ENCODE assay signal across 16 mouse cellular contexts in the genomic region with DNA sequence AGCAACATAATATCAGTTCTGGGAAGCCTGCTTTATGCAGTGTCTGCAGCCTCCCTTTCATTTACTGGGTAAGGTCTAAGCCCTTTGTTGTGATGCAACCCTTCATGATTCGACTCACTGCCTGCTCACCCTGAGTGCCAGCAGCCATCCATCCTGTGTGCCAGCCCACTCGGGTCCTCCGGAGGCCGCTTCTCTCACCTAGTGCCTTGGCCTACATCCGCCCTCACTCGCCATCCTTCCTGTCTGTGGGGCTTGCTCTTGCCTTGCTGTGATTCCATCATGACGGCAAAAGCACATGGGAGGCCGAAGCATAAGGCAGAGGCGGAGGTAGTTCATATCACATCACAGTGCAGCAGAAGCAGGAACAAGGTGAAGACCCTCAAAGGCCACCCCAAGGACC. TPM values are rescaled to one million over a fixed set of nuclear protein-coding genes. Genes with fewer than 3 reads are reported as not detected.
DNase-seq lines count a peak whose midpoint lies in the region; ATAC-seq lines count a peak whose summit lies in the region.
"Had no signal": no experiment of that assay in that cellular context is flagged by ENCODE, and none has a peak within 500 bp of the region (broad histone marks: within the 10 kb centered on the region; RNA-seq: fewer than 3 reads in every experiment).

No protein-coding gene starts in this region.

- no peak overlapping the region for H3K4me2 ChIP-seq in forebrain, embryonic 13.5 days
- H3K4me2 ChIP-seq in midbrain, embryonic 15.5 days: no peak overlapping the region
- H3K4me2 ChIP-seq in liver, embryonic 16.5 days (ENCODE audit: low read depth, low read length): peak overlapping the region; percentile 73
- H3K4me2 ChIP-seq in forebrain, embryonic 12.5 days: no peak overlapping the region

- H3K9me3 ChIP-seq in forebrain, embryonic 10.5 days: peaks cover 4% of the 10 kb centered on the region; the same call in 1 of the 2 replicates
- H3K9me3 ChIP-seq in forebrain, embryonic 13.5 days (replicated peaks): no peaks in the 10 kb centered on the region
- peaks cover 4% of the 10 kb centered on the region; the same call in 1 of the 2 replicates for H3K9me3 ChIP-seq in midbrain, embryonic 10.5 days (replicated peaks)
- no peaks in the 10 kb centered on the region for H3K9me3 ChIP-seq in midbrain, embryonic 15.5 days
- 0 out of 2 replicates have a peak, but pooled peaks cover 2% of the 10 kb centered on the region for H3K9me3 ChIP-seq in liver, embryonic 16.5 days (replicated peaks; ENCODE audit: control insufficient read depth, low read length)
- H3K9me3 ChIP-seq in forebrain, embryonic 12.5 days: peaks cover 5% of the 10 kb centered on the region; the same call in 1 of the 2 replicates

- H3K4me3 ChIP-seq in forebrain, embryonic 10.5 days: no peak overlapping the region
- H3K4me3 ChIP-seq in forebrain, embryonic 13.5 days: no peak overlapping the region
- H3K4me3 ChIP-seq in midbrain, embryonic 10.5 days: no peak overlapping the region
- no peak overlapping the region for H3K4me3 ChIP-seq in midbrain, embryonic 15.5 days
- H3K4me3 ChIP-seq in liver, embryonic 16.5 days (ENCODE audit: low read depth, low read length): peak overlapping the region; percentile 39
- no peak overlapping the region for H3K4me3 ChIP-seq in forebrain, embryonic 12.5 days (replicated peaks)
- H3K4me3 ChIP-seq: embryonic facial prominence, embryonic 10.5 days; left cerebral cortex, adult 2 months had no signal

- peaks cover 12% of the 10 kb centered on the region for H3K4me1 ChIP-seq in forebrain, embryonic 10.5 days
- peaks cover 5% of the 10 kb centered on the region; the same call in 1 of the 2 replicates for H3K4me1 ChIP-seq in forebrain, embryonic 13.5 days
- H3K4me1 ChIP-seq in midbrain, embryonic 10.5 days: peaks cover 20% of the 10 kb centered on the region
- H3K4me1 ChIP-seq in midbrain, embryonic 15.5 days: peaks cover 4% of the 10 kb centered on the region; the same call in 1 of the 2 replicates
- H3K4me1 ChIP-seq in liver, embryonic 16.5 days (ENCODE audit: control insufficient read depth, low read depth, low read length): peaks cover 54% of the 10 kb centered on the region
- H3K4me1 ChIP-seq in forebrain, embryonic 12.5 days: peaks cover 3% of the 10 kb centered on the region

- ATAC-seq in forebrain, embryonic 13.5 days: no peak
- ATAC-seq in midbrain, embryonic 15.5 days (replicated peaks): no peak
- peak; percentile 78 for ATAC-seq in inflammation-experienced regulatory T-cells, adult 6 months
- peak; percentile 7; the same call in 1 of the 2 replicates for ATAC-seq in liver, embryonic 16.5 days (ENCODE audit: low read depth)
- ATAC-seq in forebrain, embryonic 12.5 days (ENCODE audit: low FRiP score): no peak
- ATAC-seq: midbrain, embryonic 16.5 days had no signal

- peak overlapping the region; percentile 40 for H3K27ac ChIP-seq in forebrain, embryonic 10.5 days
- H3K27ac ChIP-seq in forebrain, embryonic 13.5 days: no peak overlapping the region
- peak overlapping the region; percentile 46; the same call in 1 of the 2 replicates for H3K27ac ChIP-seq in midbrain, embryonic 10.5 days (replicated peaks)
- H3K27ac ChIP-seq in midbrain, embryonic 15.5 days: no peak overlapping the region
- peak overlapping the region; percentile 97 for H3K27ac ChIP-seq in liver, embryonic 16.5 days (ENCODE audit: low read length)
- no peak overlapping the region for H3K27ac ChIP-seq in forebrain, embryonic 12.5 days
- H3K27ac ChIP-seq: embryonic facial prominence, embryonic 10.5 days; left cerebral cortex, adult 2 months had no signal

- WGBS in forebrain, embryonic 10.5 days: 92% methylated on average over 9 of the region's 9 CpGs
- 90% methylated on average over 9 of the region's 9 CpGs for WGBS in forebrain, embryonic 13.5 days
- WGBS in midbrain, embryonic 10.5 days: 87% methylated on average over 9 of the region's 9 CpGs
- WGBS in midbrain, embryonic 15.5 days: 84% methylated on average over 9 of the region's 9 CpGs
- whole genome bisulfite sequencing in liver, embryonic 16.5 days (ENCODE audit: insufficient replicate concordance): 70% methylated on average over 9 of the region's 9 CpGs
- 90% methylated on average over 9 of the region's 9 CpGs for WGBS in forebrain, embryonic 12.5 days

- peaks cover 13% of the 10 kb centered on the region for H3K36me3 ChIP-seq in forebrain, embryonic 10.5 days (replicated peaks)
- no peaks in the 10 kb centered on the region for H3K36me3 ChIP-seq in forebrain, embryonic 13.5 days (ENCODE audit: poor library complexity, severe bottlenecking)
- peaks cover 3% of the 10 kb centered on the region for H3K36me3 ChIP-seq in midbrain, embryonic 10.5 days
- H3K36me3 ChIP-seq in midbrain, embryonic 15.5 days (replicated peaks): no peaks in the 10 kb centered on the region
- no peaks in the 10 kb centered on the region for H3K36me3 ChIP-seq in liver, embryonic 16.5 days (ENCODE audit: control insufficient read depth, insufficient read depth)
- 0 out of 2 replicates have a peak, but pooled peaks cover 3% of the 10 kb centered on the region for H3K36me3 ChIP-seq in forebrain, embryonic 12.5 days (replicated peaks)

- no peaks in the 10 kb centered on the region for H3K27me3 ChIP-seq in forebrain, embryonic 10.5 days (ENCODE audit: poor library complexity, severe bottlenecking)
- no peaks in the 10 kb centered on the region for H3K27me3 ChIP-seq in forebrain, embryonic 13.5 days
- no peaks in the 10 kb centered on the region for H3K27me3 ChIP-seq in midbrain, embryonic 10.5 days (ENCODE audit: low read depth, poor library complexity, severe bottlenecking)
- no peaks in the 10 kb centered on the region for H3K27me3 ChIP-seq in midbrain, embryonic 15.5 days (replicated peaks)
- H3K27me3 ChIP-seq in liver, embryonic 16.5 days (ENCODE audit: control insufficient read depth, insufficient read depth, low read depth, low read length): no peaks in the 10 kb centered on the region
- no peaks in the 10 kb centered on the region for H3K27me3 ChIP-seq in forebrain, embryonic 12.5 days

- no peak overlapping the region for H3K9ac ChIP-seq in forebrain, embryonic 13.5 days
- H3K9ac ChIP-seq in midbrain, embryonic 15.5 days: no peak overlapping the region
- H3K9ac ChIP-seq in liver, embryonic 16.5 days (ENCODE audit: low read depth, low read length): peak overlapping the region; percentile 64
- H3K9ac ChIP-seq in forebrain, embryonic 12.5 days: no peak overlapping the region

- DNase-seq in forebrain, embryonic 10.5 days (ENCODE audit: extremely low spot score, low spot score): no peak
- DNase-seq in midbrain, embryonic 10.5 days (ENCODE audit: low spot score): no peak
- no peak for DNase-seq in cerebellum, postnatal 36 days
- DNase-seq: adrenal gland, postnatal 10 days; cerebellum, postnatal 10 days; gastrocnemius, postnatal 36 days; lung, postnatal 4 days; right cerebral cortex, postnatal 14 days had no signal

RNA-seq across cellular contexts. Expression of gene St3gal3, which starts 56.1 kb away (rescaled TPM):
- 5.8 and 5.9 TPM in 2 replicates for polyA plus RNA-seq in forebrain, embryonic 10.5 days (2016; fragmentation: Nextera tagmentation; extraction: Ambion mirVana)
- polyA plus RNA-seq in forebrain, embryonic 13.5 days (2015; fragmentation: Nextera tagmentation; extraction: Ambion mirVana): 9.2 and 10.5 TPM in 2 replicates
- 7.3 and 7.8 TPM in 2 replicates for polyA plus RNA-seq in midbrain, embryonic 10.5 days (2016; fragmentation: Nextera tagmentation; extraction: Ambion mirVana)
- 12.6 and 12.9 TPM in 2 replicates for polyA plus RNA-seq in midbrain, embryonic 15.5 days (2015; fragmentation: Nextera tagmentation; extraction: Ambion mirVana)
- polyA plus RNA-seq in inflammation-experienced regulatory T-cells, adult 6 months (2017; shearing (Covaris generic)): 1 to 10 TPM in 2 of 3 experiments, under 1 TPM in 1; 0.40 to 2.4 (median 1.3) TPM
- 2.2 and 2.5 TPM in 2 replicates for polyA plus RNA-seq in liver, embryonic 16.5 days (2015; fragmentation: Nextera tagmentation; extraction: Ambion mirVana)
- 8.5 TPM in 2 replicates for polyA plus RNA-seq in forebrain, embryonic 12.5 days (2016; fragmentation: Nextera tagmentation; extraction: Ambion mirVana)

Comparison
In these comparisons a context has a peak if more than half of its experiments do, and no peak if none do; other contexts are left out.
1. H3K27ac ChIP-seq: peak in forebrain, embryonic 10.5 days (single experiment), midbrain, embryonic 10.5 days (single experiment) and liver, embryonic 16.5 days (single experiment); none in forebrain, embryonic 13.5 days (single experiment), midbrain, embryonic 15.5 days (single experiment) and forebrain, embryonic 12.5 days (single experiment).
2. ATAC-seq: peak in inflammation-experienced regulatory T-cells, adult 6 months (single experiment) and liver, embryonic 16.5 days (single experiment); none in forebrain, embryonic 13.5 days (single experiment), midbrain, embryonic 15.5 days (single experiment) and forebrain, embryonic 12.5 days (single experiment).